Mouse (Mus musculus): ENCODE data around the gene Arl5c.

- TF ChIP-seq CTCF (IDR thresholded peaks at IDR 0.05; ENCODE audit: control insufficient read depth, insufficient read depth, low read length) = no peak
- no peak for TF ChIP-seq POLR2A (IDR thresholded peaks at IDR 0.05; ENCODE audit: borderline replicate concordance, control insufficient read depth, low read depth, low read length)
Measured at GRCm38 (mm10) chr11:98016824-98017223, 20.8 kb upstream of the Arl5c start.

Data from bone marrow, adult 2 months (tissue).